Mouse (Mus musculus): Measurements from ENCODE around the gene Chtop. TPM values are rescaled to one million over a fixed set of nuclear protein-coding genes. Genes with fewer than 3 reads are reported as not detected.

Gene Chtop
- polyA plus RNA-seq, 1 experiment from 2014 or later: 72.2 TPM

DNA sequence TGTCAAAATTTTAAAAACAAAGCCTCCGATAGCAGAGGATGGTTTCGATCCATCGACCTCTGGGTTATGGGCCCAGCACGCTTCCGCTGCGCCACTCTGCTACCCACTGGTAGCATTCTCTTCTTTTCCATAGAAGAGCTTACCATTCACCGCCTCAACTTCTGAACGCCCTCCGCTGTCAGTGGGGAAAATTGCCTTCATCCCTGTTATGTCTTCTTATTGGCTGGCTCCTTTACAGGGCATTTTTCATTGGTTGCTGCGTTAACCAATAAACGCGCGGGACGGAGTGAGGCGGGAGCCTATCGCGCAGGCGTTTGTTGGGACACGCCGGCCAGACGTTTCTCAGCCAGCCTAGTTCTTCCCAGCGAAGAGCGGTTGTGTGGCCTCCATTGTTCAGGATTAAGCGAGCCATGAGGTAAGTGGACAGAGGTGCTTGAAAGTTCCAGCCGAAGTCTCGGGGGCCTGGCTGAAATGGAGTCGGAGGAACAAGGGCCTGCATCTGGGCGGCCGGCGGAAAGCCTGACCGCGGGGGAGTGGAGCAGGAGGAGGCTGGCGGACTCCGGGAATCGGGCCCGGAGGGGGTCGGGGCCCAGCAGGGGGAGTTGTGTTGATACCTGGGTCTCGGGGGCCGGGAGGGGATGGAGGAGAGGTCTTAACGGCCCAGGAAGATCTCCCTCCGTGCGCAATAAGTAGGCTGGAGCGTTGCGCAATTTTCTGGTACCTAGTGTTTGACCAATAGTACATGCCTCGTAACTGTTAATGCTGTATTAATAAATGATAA is 33.3 kb downstream of the Chtop start, which contains the start of gene Ilf2:
Ilf2 (plus strand) TSS at position 296 of the 781 bp plus-strand sequence.
- peak; percentile 99 for ATAC-seq (ENCODE audit: low FRiP score, low TSS enrichment)
- under 1% methylated on average over 45 of the region's 45 CpGs for WGBS

DNA sequence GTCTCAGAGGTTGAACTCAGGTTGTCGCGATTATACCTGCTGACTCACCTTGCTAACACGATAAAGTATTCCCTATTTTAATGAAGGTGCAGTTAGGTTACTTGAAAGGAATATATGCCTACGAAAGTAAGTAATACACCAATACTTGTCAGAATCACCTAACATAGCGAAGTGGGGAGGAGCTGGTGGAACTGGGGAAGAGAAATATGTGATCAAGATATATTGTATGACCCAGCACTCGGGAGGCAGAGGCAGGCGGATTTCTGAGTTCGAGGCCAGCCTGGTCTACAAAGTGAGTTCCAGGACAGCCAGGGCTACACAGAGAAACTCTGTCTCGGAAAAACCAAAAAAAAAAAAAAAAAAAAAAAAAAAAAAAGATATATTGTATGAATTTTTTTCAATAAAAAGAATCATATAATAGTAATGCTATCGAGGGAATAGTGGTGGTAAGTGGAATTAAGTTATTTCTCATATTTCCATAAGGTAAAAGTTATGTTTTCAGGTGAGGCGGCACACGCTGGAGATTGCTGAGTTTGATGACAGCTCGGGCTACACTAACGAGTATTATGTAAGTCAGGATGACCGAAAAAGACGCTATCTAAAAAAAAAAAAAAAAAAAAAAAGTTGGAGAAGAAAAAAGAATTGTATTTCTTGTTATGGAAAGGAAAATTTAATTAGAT is 34.0 kb downstream of the Chtop start:
- H3K36me3 ChIP-seq (ENCODE audit: control insufficient read depth, insufficient read depth, low read length): peaks cover 3% of the 10 kb centered on the region; the same call in 1 of the 2 replicates
- WGBS: 34% methylated on average over 15 of the region's 16 CpGs
- no peak overlapping the region for H3K9ac ChIP-seq (ENCODE audit: low read length)
- TF ChIP-seq EP300 (optimal IDR thresholded peaks at IDR 0.05) (no peak), CTCF (IDR thresholded peaks at IDR 0.05; ENCODE audit: low read depth) (no peak)
- no peak overlapping the region for H3K27ac ChIP-seq (replicated peaks)
- DNase-seq (ENCODE audit: low spot score) (no peak), ATAC-seq (ENCODE audit: low FRiP score, low TSS enrichment) (no peak)
- peak overlapping the region; percentile 21; the same call in 1 of the 2 replicates for H3K4me2 ChIP-seq (replicated peaks; ENCODE audit: low read depth)
- H3K27me3 ChIP-seq (ENCODE audit: control insufficient read depth, insufficient read depth, low read length): no peaks in the 10 kb centered on the region
- H3K4me1 ChIP-seq (replicated peaks; ENCODE audit: control insufficient read depth, insufficient read depth): no peaks in the 10 kb centered on the region
- no peaks in the 10 kb centered on the region for H3K9me3 ChIP-seq (ENCODE audit: control insufficient read depth, low read length)
- peak overlapping the region; percentile 21 for H3K4me3 ChIP-seq (ENCODE audit: low read depth, low read length)

More for the DNA sequence above, 33.3 kb downstream of the Chtop start, which contains the start of gene Ilf2:
- Histone ChIP-seq H3K9me3 (ENCODE audit: control insufficient read depth, low read length) (no peaks in the 10 kb centered on the region), H3K36me3 (ENCODE audit: control insufficient read depth, insufficient read depth, low read length) (peaks cover 9% of the 10 kb centered on the region), H3K4me2 (replicated peaks; ENCODE audit: low read depth) (peak within 1 kb of the TSS; percentile 58), H3K4me1 (replicated peaks; ENCODE audit: control insufficient read depth, insufficient read depth) (no peaks in the 10 kb centered on the region), H3K27me3 (ENCODE audit: control insufficient read depth, insufficient read depth, low read length) (no peaks in the 10 kb centered on the region), H3K4me3 (ENCODE audit: low read depth, low read length) (peak within 1 kb of the TSS; percentile 74), H3K9ac (ENCODE audit: low read length) (peak within 1 kb of the TSS; percentile 83), H3K27ac (replicated peaks) (peak within 1 kb of the TSS; percentile 90)
- peak; percentile 95 for DNase-seq (ENCODE audit: low spot score)
- TF ChIP-seq CTCF (IDR thresholded peaks at IDR 0.05; ENCODE audit: low read depth) (peak; percentile 68), EP300 (optimal IDR thresholded peaks at IDR 0.05) (peak; percentile 95)

DNA sequence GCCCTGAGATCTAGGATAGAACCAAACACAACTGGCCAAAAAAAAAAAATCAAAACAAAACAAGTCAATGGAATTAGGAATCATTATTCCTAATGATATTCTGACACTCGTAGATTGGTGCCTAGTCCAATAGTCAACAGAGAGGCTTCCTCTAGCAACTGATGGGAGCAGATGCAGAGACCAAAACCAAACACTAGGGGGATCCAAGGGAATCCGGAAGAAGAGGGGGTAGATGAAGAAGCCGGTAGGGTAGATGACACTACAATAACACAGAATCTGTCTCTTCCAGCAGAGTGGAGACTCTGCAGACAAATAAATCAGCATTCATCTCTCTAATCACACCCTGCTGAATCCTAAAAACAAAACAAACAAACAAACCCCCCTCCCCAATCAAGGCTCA is 37.1 kb downstream of the Chtop start:
- no peaks in the 10 kb centered on the region for H3K36me3 ChIP-seq (ENCODE audit: control insufficient read depth, insufficient read depth, low read length)
- DNase-seq (ENCODE audit: low spot score) (peak; percentile 40), ATAC-seq (ENCODE audit: low FRiP score, low TSS enrichment) (no peak)
- no peak overlapping the region for H3K4me2 ChIP-seq (replicated peaks; ENCODE audit: low read depth)
- H3K4me3 ChIP-seq (ENCODE audit: low read depth, low read length): no peak overlapping the region
- no peak overlapping the region for H3K9ac ChIP-seq (ENCODE audit: low read length)
- TF ChIP-seq CTCF (IDR thresholded peaks at IDR 0.05; ENCODE audit: low read depth) (peak; percentile 74), EP300 (optimal IDR thresholded peaks at IDR 0.05) (no peak)
- no peaks in the 10 kb centered on the region for H3K4me1 ChIP-seq (replicated peaks; ENCODE audit: control insufficient read depth, insufficient read depth)
- H3K27ac ChIP-seq (replicated peaks): no peak overlapping the region
- H3K9me3 ChIP-seq (ENCODE audit: control insufficient read depth, low read length): no peaks in the 10 kb centered on the region
- 18% methylated on average over 3 of the region's 3 CpGs for WGBS
- no peaks in the 10 kb centered on the region for H3K27me3 ChIP-seq (ENCODE audit: control insufficient read depth, insufficient read depth, low read length)

DNA sequence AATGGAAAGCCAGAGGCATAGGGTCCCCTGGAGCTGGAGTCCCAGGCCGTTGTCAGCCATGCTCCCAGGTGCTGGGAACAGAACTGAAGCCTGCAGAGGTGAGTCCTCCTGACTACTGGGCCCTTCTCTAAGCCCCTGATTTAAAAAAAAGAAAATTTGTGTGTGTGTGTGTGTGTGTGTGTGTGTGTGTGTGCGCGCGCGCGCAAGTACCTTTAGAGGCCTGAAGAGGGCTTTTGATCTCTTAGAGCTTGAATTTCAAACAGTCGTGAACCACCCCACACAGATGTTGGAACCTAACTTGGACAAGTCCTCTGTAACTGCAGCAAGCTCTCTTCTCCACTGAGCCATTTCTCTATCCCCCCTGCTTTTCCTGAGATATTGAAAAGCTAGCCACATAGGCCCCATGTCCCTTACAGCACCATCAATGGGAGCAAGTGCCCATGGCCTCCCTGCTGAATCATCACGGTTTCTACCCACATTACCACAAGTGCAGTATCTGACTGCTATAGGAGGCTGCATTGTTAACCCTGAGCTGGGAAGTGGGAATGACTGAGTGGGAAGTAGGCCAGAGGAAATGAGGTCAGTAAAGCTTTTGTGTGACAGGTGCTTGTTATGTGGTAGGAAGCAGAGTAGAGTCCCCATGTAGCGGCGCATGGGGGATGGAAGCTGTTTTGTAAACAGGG is 41.5 kb downstream of the Chtop start:
- no peak for DNase-seq (ENCODE audit: low spot score)
- 96% methylated on average over 10 of the region's 10 CpGs for WGBS
- no peak overlapping the region for H3K27ac ChIP-seq (replicated peaks)

DNA sequence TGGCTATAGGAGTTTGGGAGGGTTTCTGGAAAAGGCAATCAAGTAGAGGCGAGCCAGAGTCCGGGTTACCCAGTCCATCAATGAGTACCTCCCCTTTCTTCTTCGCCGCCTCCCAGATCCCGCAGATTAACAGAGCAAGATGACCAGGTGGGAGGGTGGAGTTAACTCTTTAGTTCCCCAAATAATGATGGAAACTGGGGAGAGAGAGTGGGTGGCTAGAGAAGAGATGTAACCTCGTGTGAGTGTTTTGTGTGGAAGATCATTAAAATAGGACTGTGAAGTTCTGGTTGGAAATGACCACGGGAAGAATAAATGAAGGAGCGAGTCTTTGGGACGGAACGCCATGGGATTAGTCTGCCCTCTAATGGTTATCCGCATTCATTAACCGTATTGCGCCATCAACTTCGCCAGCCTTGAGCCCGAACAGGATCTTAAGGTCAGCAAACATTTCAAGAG is 43.0 kb downstream of the Chtop start:
- Histone ChIP-seq H3K27ac (replicated peaks) (no peak overlapping the region), H3K9ac (ENCODE audit: low read length) (0 out of 2 replicates have a peak overlapping the region, but pooled peaks have one; percentile 58), H3K27me3 (ENCODE audit: control insufficient read depth, insufficient read depth, low read length) (no peaks in the 10 kb centered on the region), H3K4me2 (replicated peaks; ENCODE audit: low read depth) (peak overlapping the region; percentile 83), H3K9me3 (ENCODE audit: control insufficient read depth, low read length) (no peaks in the 10 kb centered on the region), H3K4me3 (ENCODE audit: low read depth, low read length) (peak overlapping the region; percentile 54), H3K4me1 (replicated peaks; ENCODE audit: control insufficient read depth, insufficient read depth) (no peaks in the 10 kb centered on the region), H3K36me3 (ENCODE audit: control insufficient read depth, insufficient read depth, low read length) (no peaks in the 10 kb centered on the region)
- DNase-seq (ENCODE audit: low spot score) (peak; percentile 71), ATAC-seq (ENCODE audit: low FRiP score, low TSS enrichment) (peak; percentile 39; the same call in 1 of the 2 replicates)
- under 1% methylated on average over 15 of the region's 15 CpGs for WGBS
- peak; percentile 92 for TF ChIP-seq CTCF (IDR thresholded peaks at IDR 0.05; ENCODE audit: low read depth)
- TF ChIP-seq EP300 (optimal IDR thresholded peaks at IDR 0.05): no peak

More for the DNA sequence above, 41.5 kb downstream of the Chtop start:
- no peak for ATAC-seq (ENCODE audit: low FRiP score, low TSS enrichment)
- Histone ChIP-seq H3K9ac (ENCODE audit: low read length) (no peak overlapping the region), H3K27me3 (ENCODE audit: control insufficient read depth, insufficient read depth, low read length) (no peaks in the 10 kb centered on the region), H3K4me3 (ENCODE audit: low read depth, low read length) (no peak overlapping the region), H3K9me3 (ENCODE audit: control insufficient read depth, low read length) (no peaks in the 10 kb centered on the region), H3K4me1 (replicated peaks; ENCODE audit: control insufficient read depth, insufficient read depth) (no peaks in the 10 kb centered on the region), H3K4me2 (replicated peaks; ENCODE audit: low read depth) (no peak overlapping the region), H3K36me3 (ENCODE audit: control insufficient read depth, insufficient read depth, low read length) (no peaks in the 10 kb centered on the region)
- TF ChIP-seq CTCF (IDR thresholded peaks at IDR 0.05; ENCODE audit: low read depth) (no peak), EP300 (optimal IDR thresholded peaks at IDR 0.05) (no peak)

All from stomach, postnatal 0 days (tissue).